Mouse (Mus musculus): ENCODE data around the gene Kiss1r.

- TF ChIP-seq CTCF (IDR thresholded peaks at IDR 0.05; ENCODE audit: insufficient read depth, low read depth, low read length) (no peak), POLR2A (IDR thresholded peaks at IDR 0.05; ENCODE audit: insufficient read depth, low read depth, low read length) (no peak)
Measured at GRCm38 (mm10) chr10:79968181-79968580, 51.4 kb downstream of the Kiss1r start.
